Mouse (Mus musculus) liver, embryonic 14.5 days (tissue): ENCODE measurements around the gene Fah. TPM values are rescaled to one million over a fixed set of nuclear protein-coding genes. Genes with fewer than 3 reads are reported as not detected.

Experiments
- ATAC-seq: fragments of 200-750 bp; cut with Nextera tagmentation; 2 replicates; pipeline ENCODE4 v1.8.0; 2017; ENCODE audit warnings: moderate number of reproducible peaks, mild to moderate bottlenecking, moderate library complexity; ENCODE audit not compliant: insufficient read depth
- DNase-seq, 3 experiments: peaks; one replicate each; pipeline ENCODE4 v3.0.0-alpha.2; 2012 to 2013; ENCODE audit warnings: low read depth in 3 of 3, low spot score in 3 of 3
- H3K27ac ChIP-seq: fragments of 300-500 bp; sonication (generic); 2 replicates; pipeline ENCODE4 v1.5.1; 2014; ENCODE audit warnings: moderate library complexity, mild to moderate bottlenecking, control low read depth, inconsistent platforms
- H3K27me3 ChIP-seq: fragments of 300-500 bp; sonication (generic); 2 replicates; pipeline ENCODE4 v1.6.1; 2014; ENCODE audit warnings: mild to moderate bottlenecking, low read length, moderate library complexity; ENCODE audit not compliant: control insufficient read depth, insufficient read depth
- H3K36me3 ChIP-seq: fragments of 300-500 bp; sonication (generic); replicated peaks from 2 replicates; pipeline ENCODE4 v1.6.1; 2014; ENCODE audit warnings: low read depth; ENCODE audit not compliant: control insufficient read depth, insufficient read depth
- H3K4me1 ChIP-seq, 2 experiments: fragments of 200-500 bp in 1 of 2; fragments of 300-500 bp in 1 of 2; sonication (generic) in 1 of 2; replicated peaks; 2 replicates each; pipeline ENCODE4 v1.6.1; 2012 to 2014; ENCODE audit warnings: antibody characterized with exemption in 1 of 2, inconsistent platforms in 1 of 2, low read length in 1 of 2; ENCODE audit not compliant: control insufficient read depth in 2 of 2, insufficient read depth in 2 of 2
- H3K4me2 ChIP-seq: fragments of 300-500 bp; sonication (generic); 2 replicates; pipeline ENCODE4 v1.6.1; 2014; ENCODE audit warnings: low read depth, mild to moderate bottlenecking, control low read depth, moderate library complexity
- H3K4me3 ChIP-seq, 2 experiments: fragments of 200-500 bp in 1 of 2; fragments of 300-500 bp in 1 of 2; sonication (generic) in 1 of 2; 2 replicates each; pipeline ENCODE4 v1.5.1; 2012 to 2014; ENCODE audit warnings: low read depth in 2 of 2, low read length in 2 of 2, mild to moderate bottlenecking in 2 of 2, control low read depth in 1 of 2, inconsistent platforms in 1 of 2, moderate library complexity in 1 of 2; ENCODE audit not compliant: insufficient read depth in 1 of 2
- H3K9ac ChIP-seq: fragments of 300-500 bp; sonication (generic); replicated peaks from 2 replicates; pipeline ENCODE4 v1.6.1; 2014; ENCODE audit warnings: mild to moderate bottlenecking, control low read depth, moderate library complexity
- H3K9me3 ChIP-seq: fragments of 300-500 bp; sonication (generic); 2 replicates; pipeline ENCODE4 v1.6.1; 2016; ENCODE audit warnings: low read length, mixed read lengths; ENCODE audit not compliant: control insufficient read depth
- CTCF ChIP-seq: IDR thresholded peaks from 2 replicates; pipeline ENCODE4 v1.5.1; 2016; ENCODE audit warnings: antibody characterized with exemption, low read depth, control low read depth
- EP300 ChIP-seq: IDR thresholded peaks from 2 replicates; pipeline ENCODE4 v1.6.1; 2016; ENCODE audit warnings: antibody characterized with exemption, low read depth
- WGBS: fragments of 180-500 bp; shearing (Covaris S2); extraction: QIAGEN DNeasy Blood & Tissue Kit; methylation state at CpG from one replicate; pipeline ENCODE4 v1.1.7; 2014; ENCODE audit not compliant: insufficient replicate concordance; 5-methylcytosine and 5-hydroxymethylcytosine counted together
- polyA plus RNA-seq, 2 experiments: library from polyadenylated mRNA; depleted of rRNA in 1 of 2; stranded (reverse) in 1 of 2; unstranded in 1 of 2; fragments of >200 nt; fragmentation: Nextera tagmentation in 1 of 2; extraction: Ambion mirVana in 1 of 2; gene quantifications; 2 replicates each; pipeline versions ENCODE4 v1.2.1 to v1.2.3; 2012 to 2014

The Fah gene
- polyA plus RNA-seq, 2 experiments = 23.5 to 36.5 TPM

DNA sequence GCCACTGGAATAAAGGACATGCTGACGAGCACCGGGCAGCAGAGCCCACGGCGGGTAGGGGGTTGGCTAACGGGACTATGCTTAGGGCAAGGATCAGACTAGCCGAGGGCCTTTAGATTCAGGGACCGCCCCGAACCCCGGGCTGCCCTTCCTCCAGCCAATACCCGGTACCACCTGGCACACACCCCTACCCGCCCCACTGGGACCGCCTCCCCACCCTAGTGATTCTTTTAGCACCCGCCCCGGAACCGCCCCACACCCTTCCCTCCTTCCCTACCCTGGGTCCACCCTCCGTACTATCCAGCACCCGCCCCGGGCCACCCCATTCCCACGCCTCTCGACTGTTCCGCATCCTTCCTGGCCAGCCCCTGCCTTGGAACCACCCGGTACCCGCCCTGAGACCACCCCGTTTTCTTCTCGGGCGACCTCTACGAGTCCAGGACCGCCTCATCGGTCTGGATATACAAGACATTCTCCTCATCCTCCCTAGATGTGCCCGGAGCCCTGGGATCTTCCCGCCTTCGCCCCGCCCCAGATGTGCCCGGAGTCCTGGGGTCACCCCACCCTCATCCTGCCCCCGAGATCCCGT is 724 bp downstream of the Fah start:
- ATAC-seq (peak; percentile 95), DNase-seq (peak; percentile 64 to 73 (median 68))
- no peak overlapping the region for H3K27ac ChIP-seq
- no peaks in the 10 kb centered on the region for H3K27me3 ChIP-seq
- peak overlapping the region; percentile 56 to 64 for H3K4me3 ChIP-seq
- peak overlapping the region; percentile 45 for H3K9ac ChIP-seq
- peak overlapping the region; percentile 76 for H3K4me2 ChIP-seq
- WGBS = under 1% methylated on average over 36 of the region's 36 CpGs
- H3K9me3 ChIP-seq = no peaks in the 10 kb centered on the region
- H3K36me3 ChIP-seq = no peaks in the 10 kb centered on the region
- TF ChIP-seq EP300 (peak; percentile 16; the same call in 1 of the 2 replicates), CTCF (no peak)
- H3K4me1 ChIP-seq = peaks cover 8 to 10% of the 10 kb centered on the region in 2 experiments

DNA sequence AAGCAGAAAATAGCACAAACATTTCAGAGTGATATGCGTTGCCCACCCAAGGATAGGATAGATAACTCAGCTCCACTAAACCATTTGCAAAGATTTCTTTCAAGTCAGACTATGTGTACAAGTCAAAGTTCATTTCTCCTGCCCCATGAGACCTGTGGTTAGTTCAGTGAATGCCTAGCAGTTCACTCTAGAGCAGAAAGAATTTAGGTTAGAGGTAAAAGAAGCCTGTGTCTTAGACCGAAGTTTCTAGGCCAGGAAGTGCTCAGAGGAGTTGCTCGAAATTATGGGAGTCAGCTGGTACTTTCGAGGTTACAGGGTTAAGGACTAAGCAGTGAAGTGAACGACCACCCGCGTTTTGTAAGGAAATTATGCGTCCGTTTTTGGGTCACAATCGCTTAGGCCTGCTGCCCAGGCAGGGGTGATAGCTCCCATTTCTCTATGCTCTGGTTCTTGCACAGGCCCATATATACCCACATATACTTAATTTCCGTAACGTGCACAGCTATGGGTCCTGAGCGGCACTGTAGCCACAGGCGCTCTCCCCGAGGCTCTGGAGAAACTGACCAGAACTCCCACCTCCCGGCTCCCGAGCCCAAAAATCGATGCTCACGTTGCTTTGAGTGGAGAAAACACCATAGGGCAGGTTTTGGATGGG is 1.4 kb downstream of the Fah start:
- Histone ChIP-seq H3K4me1 (peaks cover 8 to 10% of the 10 kb centered on the region in 2 experiments), H3K27me3 (no peaks in the 10 kb centered on the region), H3K9ac (peak overlapping the region; percentile 45), H3K4me2 (peak overlapping the region; percentile 76), H3K27ac (peak overlapping the region; percentile 1; the same call in 1 of the 2 replicates), H3K4me3 (peak overlapping the region; percentile 56 to 64), H3K9me3 (no peaks in the 10 kb centered on the region), H3K36me3 (no peaks in the 10 kb centered on the region)
- 11% methylated on average over 19 of the region's 19 CpGs for WGBS
- ATAC-seq (peak; percentile 5; the same call in 1 of the 2 replicates), DNase-seq (no peak)
- TF ChIP-seq CTCF = no peak
- no peak for TF ChIP-seq EP300

DNA sequence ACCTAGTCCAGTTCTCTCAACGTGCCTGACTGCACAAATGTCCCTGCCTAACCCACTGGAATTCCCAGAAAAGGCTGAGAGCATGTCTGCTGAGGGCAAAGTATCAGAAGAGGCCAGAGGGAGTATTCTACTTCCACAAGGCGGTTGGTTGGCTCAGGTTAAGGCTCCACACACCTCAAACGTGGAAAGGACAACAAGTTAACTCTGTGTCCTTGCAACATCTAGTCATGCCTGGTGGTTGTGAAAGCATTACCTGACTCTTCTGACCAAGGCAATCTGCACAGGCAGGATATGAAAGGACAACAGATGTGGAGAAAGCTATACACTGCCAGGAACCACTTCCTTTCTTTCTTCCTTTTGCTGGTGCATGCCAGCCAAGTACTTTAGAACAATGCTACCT is 2.0 kb downstream of the Fah start:
- H3K4me2 ChIP-seq = peak overlapping the region; percentile 76
- H3K9me3 ChIP-seq = no peaks in the 10 kb centered on the region
- TF ChIP-seq EP300 = no peak
- TF ChIP-seq CTCF = no peak
- H3K27me3 ChIP-seq = no peaks in the 10 kb centered on the region
- H3K27ac ChIP-seq = no peak overlapping the region
- peaks cover 8 to 10% of the 10 kb centered on the region in 2 experiments for H3K4me1 ChIP-seq
- ATAC-seq (no peak), DNase-seq (no peak)
- H3K4me3 ChIP-seq = peak overlapping the region in 1 of 2 experiments; percentile 4; a peak in 1 of 4 replicates
- H3K9ac ChIP-seq = no peak overlapping the region
- WGBS = 50% methylated on average over 3 of the region's 3 CpGs
- H3K36me3 ChIP-seq = no peaks in the 10 kb centered on the region

DNA sequence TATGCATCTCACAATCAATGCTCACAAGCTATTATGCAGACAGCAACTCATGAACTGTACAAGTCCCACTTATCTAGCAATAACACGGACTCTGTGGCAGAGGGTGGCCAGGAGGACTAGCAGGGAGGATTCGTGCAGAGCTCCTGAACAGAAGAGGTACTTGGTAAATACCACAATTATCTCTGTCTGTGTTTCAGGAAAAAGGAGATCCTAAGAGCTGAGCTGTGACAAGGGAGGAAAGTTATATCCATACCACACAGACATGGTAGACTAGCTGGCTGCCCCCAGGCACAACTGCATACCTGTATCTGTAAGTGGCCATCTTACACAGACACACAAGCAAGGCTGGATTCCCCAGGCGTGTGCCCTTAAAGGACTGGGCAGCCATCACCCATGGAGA is 5.2 kb downstream of the Fah start:
- H3K9me3 ChIP-seq = no peaks in the 10 kb centered on the region
- no peak overlapping the region for H3K27ac ChIP-seq
- TF ChIP-seq CTCF (no peak), EP300 (no peak)
- peaks cover 5 to 6% of the 10 kb centered on the region in 2 experiments for H3K4me1 ChIP-seq
- ATAC-seq (no peak), DNase-seq (no peak)
- H3K27me3 ChIP-seq = no peaks in the 10 kb centered on the region
- no peak overlapping the region for H3K9ac ChIP-seq
- no peak overlapping the region for H3K4me2 ChIP-seq
- no peak overlapping the region for H3K4me3 ChIP-seq
- no peaks in the 10 kb centered on the region for H3K36me3 ChIP-seq
- 61% methylated on average over 3 of the region's 3 CpGs for WGBS

DNA sequence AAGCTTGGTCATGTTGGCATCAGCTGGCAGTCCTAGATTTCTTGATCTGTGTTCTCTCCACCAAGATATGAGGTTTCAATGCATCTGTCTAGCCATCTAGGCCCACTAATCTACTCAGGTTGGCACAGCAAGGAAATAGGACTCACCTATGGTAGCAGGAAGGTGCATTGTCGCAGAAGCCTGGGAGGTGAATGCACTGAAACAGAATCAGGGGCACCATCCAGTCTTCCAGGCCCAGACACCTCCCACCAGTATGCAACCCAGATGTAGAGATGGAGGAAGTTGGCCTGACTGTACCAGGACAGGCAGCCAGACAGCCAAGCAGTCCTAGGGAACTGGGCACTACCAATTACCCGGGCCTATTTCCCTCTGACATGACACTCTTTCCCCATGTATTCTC is 5.9 kb downstream of the Fah start:
- DNase-seq = no peak
- Histone ChIP-seq H3K36me3 (no peaks in the 10 kb centered on the region), H3K27ac (no peak overlapping the region), H3K4me3 (no peak overlapping the region), H3K9me3 (no peaks in the 10 kb centered on the region), H3K4me1 (peaks cover 5% of the 10 kb centered on the region in 2 experiments; a peak in 3 of 4 replicates), H3K4me2 (no peak overlapping the region), H3K27me3 (no peaks in the 10 kb centered on the region), H3K9ac (no peak overlapping the region)
- TF ChIP-seq EP300 (no peak), CTCF (no peak)
- 62% methylated on average over 2 of the region's 2 CpGs for WGBS
- no peak for ATAC-seq
